Mouse (Mus musculus) MEL (cell line): Measurements from ENCODE around the gene Homer2. TPM values are rescaled to one million over a fixed set of nuclear protein-coding genes. Genes with fewer than 3 reads are reported as not detected.

Experiments
- DNase-seq: peaks from one replicate; pipeline ENCODE4 v3.0.0; 2011; ENCODE audit warnings: low read depth, low spot score
- H3K27ac ChIP-seq: 2 replicates; pipeline ENCODE4 v1.5.1; 2012; ENCODE audit warnings: low read depth, mild to moderate bottlenecking, control low read depth, low read length, moderate library complexity; ENCODE audit not compliant: control insufficient read depth
- H3K27me3 ChIP-seq, 2 experiments: fragments of 150-350 bp in 1 of 2; sonication (generic) in 1 of 2; 2 replicates each; pipeline ENCODE4 v1.6.1; 2012; ENCODE audit warnings: low read length in 2 of 2, mild to moderate bottlenecking in 2 of 2, improper control_type of control experiment in 1 of 2, moderate library complexity in 1 of 2; ENCODE audit not compliant: insufficient read depth in 2 of 2, control insufficient read depth in 1 of 2
- H3K36me3 ChIP-seq, 2 experiments: 2 replicates each; pipeline ENCODE4 v1.6.1; 2012 to 2014; ENCODE audit warnings: low read length in 2 of 2, improper control_type of control experiment in 1 of 2, inconsistent platforms in 1 of 2, mild to moderate bottlenecking in 1 of 2; ENCODE audit not compliant: insufficient read depth in 2 of 2, control insufficient read depth in 1 of 2
- H3K4me1 ChIP-seq, 2 experiments: fragments of 150-350 bp in 1 of 2; sonication (generic) in 1 of 2; 2 replicates each; pipeline ENCODE4 v1.6.1; 2012; ENCODE audit warnings: low read length in 2 of 2, improper control_type of control experiment in 1 of 2, mild to moderate bottlenecking in 1 of 2; ENCODE audit not compliant: insufficient read depth in 2 of 2, control insufficient read depth in 1 of 2
- H3K4me3 ChIP-seq, 2 experiments: fragments of 150-350 bp in 1 of 2; sonication (generic) in 1 of 2; 2 replicates each; pipeline ENCODE4 v1.5.1; 2012; ENCODE audit warnings: low read depth in 2 of 2, low read length in 2 of 2, mild to moderate bottlenecking in 2 of 2, moderate library complexity in 2 of 2, control low read depth in 1 of 2, improper control_type of control experiment in 1 of 2; ENCODE audit not compliant: control insufficient read depth in 1 of 2, insufficient read depth in 1 of 2
- H3K79me2 ChIP-seq: 2 replicates; pipeline ENCODE4 v1.6.1; 2012; ENCODE audit warnings: mild to moderate bottlenecking, low read length, moderate library complexity; ENCODE audit not compliant: control insufficient read depth, poor library complexity, insufficient read depth
- H3K9ac ChIP-seq: 2 replicates; pipeline ENCODE4 v1.6.1; 2012; ENCODE audit warnings: low read depth, mild to moderate bottlenecking, control low read depth, low read length, moderate library complexity; ENCODE audit not compliant: control insufficient read depth, poor library complexity, severe bottlenecking
- H3K9me3 ChIP-seq: fragments of 150-350 bp; sonication (generic); replicated peaks from 2 replicates; pipeline ENCODE4 v1.6.1; 2012; ENCODE audit warnings: mild to moderate bottlenecking, low read length, improper control_type of control experiment, moderate library complexity; ENCODE audit not compliant: insufficient read depth
- BHLHE40 ChIP-seq: IDR thresholded peaks from 2 replicates; pipeline ENCODE4 v1.6.1; 2012; ENCODE audit warnings: low read depth, mild to moderate bottlenecking, inconsistent platforms, low read length, improper control_type of control experiment, borderline replicate concordance
- CHD1 ChIP-seq: IDR thresholded peaks from 2 replicates; pipeline ENCODE4 v1.6.1; 2012; ENCODE audit warnings: low read depth, mild to moderate bottlenecking, inconsistent platforms, low read length, improper control_type of control experiment
- CHD2 ChIP-seq: IDR thresholded peaks from 2 replicates; pipeline ENCODE4 v1.6.1; 2011; ENCODE audit warnings: low read length, improper control_type of control experiment
- CTCF ChIP-seq, 3 experiments: IDR thresholded peaks in 2 of 3; conservative IDR thresholded peaks in 1 of 3; 2 replicates each; pipeline ENCODE4 v1.5.1; 2011 to 2012; ENCODE audit warnings: low read length in 3 of 3, low read depth in 2 of 3, mild to moderate bottlenecking in 2 of 3, improper control_type of control experiment in 1 of 3, inconsistent platforms in 1 of 3, mixed read lengths in 1 of 3, moderate library complexity in 1 of 3; ENCODE audit not compliant: control insufficient read depth in 1 of 3, insufficient read depth in 1 of 3, poor library complexity in 1 of 3, severe bottlenecking in 1 of 3
- E2F4 ChIP-seq: IDR thresholded peaks from 2 replicates; pipeline ENCODE4 v1.6.1; 2011; ENCODE audit warnings: low read depth, low read length, improper control_type of control experiment, borderline replicate concordance
- ELF1 ChIP-seq: IDR thresholded peaks from 2 replicates; pipeline ENCODE4 v1.6.1; 2014; ENCODE audit warnings: low read depth, mild to moderate bottlenecking, inconsistent platforms, low read length, improper control_type of control experiment, moderate library complexity
- EP300 ChIP-seq, 2 experiments: IDR thresholded peaks; 2 replicates each; pipeline ENCODE4 v1.6.1; 2011; ENCODE audit warnings: improper control_type of control experiment in 2 of 2, low read length in 2 of 2, low read depth in 1 of 2, mild to moderate bottlenecking in 1 of 2
- ETS1 ChIP-seq: IDR thresholded peaks from 2 replicates; pipeline ENCODE4 v1.6.1; 2012; ENCODE audit warnings: low read depth, mild to moderate bottlenecking, inconsistent platforms, low read length, improper control_type of control experiment, moderate library complexity
- GATA1 ChIP-seq: IDR thresholded peaks from 2 replicates; pipeline ENCODE4 v1.6.1; 2011; ENCODE audit warnings: low read depth, low read length, improper control_type of control experiment
- HCFC1 ChIP-seq: IDR thresholded peaks from 2 replicates; pipeline ENCODE4 v1.6.1; 2012; ENCODE audit warnings: low read depth, mild to moderate bottlenecking, inconsistent platforms, low read length, improper control_type of control experiment, moderate library complexity
- JUND ChIP-seq: IDR thresholded peaks from 2 replicates; pipeline ENCODE4 v1.6.1; 2011; ENCODE audit warnings: low read depth, mild to moderate bottlenecking, improper control_type of control experiment, low read length
- KAT2A ChIP-seq: conservative IDR thresholded peaks from 2 replicates; pipeline ENCODE4 v1.6.1; 2012; ENCODE audit warnings: low read depth, low read length, improper control_type of control experiment, inconsistent platforms
- MAFK ChIP-seq: IDR thresholded peaks from 2 replicates; pipeline ENCODE4 v1.6.1; 2011; ENCODE audit warnings: low read depth, mild to moderate bottlenecking, low read length, improper control_type of control experiment, borderline replicate concordance
- MAX ChIP-seq: IDR thresholded peaks from 2 replicates; pipeline ENCODE4 v1.6.1; 2011; ENCODE audit warnings: low read length, improper control_type of control experiment
- MAZ ChIP-seq: IDR thresholded peaks from 2 replicates; pipeline ENCODE4 v1.6.1; 2012; ENCODE audit warnings: low read depth, mild to moderate bottlenecking, inconsistent platforms, low read length, improper control_type of control experiment
- MEF2A ChIP-seq: IDR thresholded peaks from 2 replicates; pipeline ENCODE4 v1.6.1; 2014; ENCODE audit warnings: low read depth, mild to moderate bottlenecking, inconsistent platforms, low read length, improper control_type of control experiment; ENCODE audit not compliant: poor library complexity, insufficient replicate concordance, severe bottlenecking; ENCODE audit errors: extremely low read depth
- MXI1 ChIP-seq: IDR thresholded peaks from 2 replicates; pipeline ENCODE4 v1.6.1; 2011; ENCODE audit warnings: mild to moderate bottlenecking, low read depth, low read length, improper control_type of control experiment
- MYC ChIP-seq: IDR thresholded peaks from 2 replicates; pipeline ENCODE4 v1.6.1; 2011; ENCODE audit warnings: low read depth, mild to moderate bottlenecking, low read length, improper control_type of control experiment, moderate library complexity
- NRF1 ChIP-seq: IDR thresholded peaks from 2 replicates; pipeline ENCODE4 v1.6.1; 2014; ENCODE audit warnings: low read depth, mild to moderate bottlenecking, inconsistent platforms, low read length, improper control_type of control experiment, moderate library complexity; ENCODE audit not compliant: poor library complexity, insufficient read depth, severe bottlenecking
- POLR2A ChIP-seq, 2 experiments: IDR thresholded peaks; 2 replicates each; pipeline ENCODE4 v1.6.1; 2011 to 2012; ENCODE audit warnings: low read length in 2 of 2, mild to moderate bottlenecking in 2 of 2, control low read depth in 1 of 2, improper control_type of control experiment in 1 of 2, low read depth in 1 of 2, moderate library complexity in 1 of 2; ENCODE audit not compliant: control insufficient read depth in 1 of 2, insufficient read depth in 1 of 2, poor library complexity in 1 of 2
- POLR2AphosphoS5 ChIP-seq: IDR thresholded peaks from 2 replicates; pipeline ENCODE4 v1.6.1; 2012; ENCODE audit warnings: low read depth, borderline replicate concordance, mild to moderate bottlenecking, inconsistent platforms, low read length, moderate library complexity, mixed read lengths
- RAD21 ChIP-seq: IDR thresholded peaks from 2 replicates; pipeline ENCODE4 v1.6.1; 2011; ENCODE audit warnings: mild to moderate bottlenecking, low read depth, low read length, improper control_type of control experiment
- RCOR1 ChIP-seq: IDR thresholded peaks from 2 replicates; pipeline ENCODE4 v1.6.1; 2012; ENCODE audit warnings: low read depth, mild to moderate bottlenecking, inconsistent platforms, low read length, improper control_type of control experiment
- TAL1 ChIP-seq: IDR thresholded peaks from 2 replicates; pipeline ENCODE4 v1.6.1; 2012; ENCODE audit warnings: mild to moderate bottlenecking, inconsistent platforms, low read length, moderate library complexity, mixed read lengths
- TBP ChIP-seq: IDR thresholded peaks from 2 replicates; pipeline ENCODE4 v1.8.0; 2011; ENCODE audit warnings: low read depth, low read length, improper control_type of control experiment
- TCF12 ChIP-seq: IDR thresholded peaks from 2 replicates; pipeline ENCODE4 v1.6.1; 2014; ENCODE audit warnings: low read depth, mild to moderate bottlenecking, inconsistent platforms, low read length, improper control_type of control experiment, moderate library complexity
- USF1 ChIP-seq: IDR thresholded peaks from 2 replicates; pipeline ENCODE4 v1.6.1; 2014; ENCODE audit warnings: low read depth, mild to moderate bottlenecking, inconsistent platforms, low read length, improper control_type of control experiment, moderate library complexity
- USF2 ChIP-seq, 2 experiments: IDR thresholded peaks; 2 replicates each; pipeline ENCODE4 v1.6.1; 2011 to 2012; ENCODE audit warnings: improper control_type of control experiment in 2 of 2, low read length in 2 of 2, borderline replicate concordance in 1 of 2, inconsistent platforms in 1 of 2, low read depth in 1 of 2, mild to moderate bottlenecking in 1 of 2; ENCODE audit not compliant: insufficient read depth in 1 of 2
- ZC3H11A ChIP-seq: IDR thresholded peaks from 2 replicates; pipeline ENCODE4 v1.6.1; 2012; ENCODE audit warnings: low read depth, mild to moderate bottlenecking, inconsistent platforms, low read length, improper control_type of control experiment
- ZKSCAN1 ChIP-seq: IDR thresholded peaks from 2 replicates; pipeline ENCODE4 v1.6.1; 2012; ENCODE audit warnings: low read depth, mild to moderate bottlenecking, inconsistent platforms, low read length, improper control_type of control experiment, moderate library complexity
- ZNF384 ChIP-seq: IDR thresholded peaks from 2 replicates; pipeline ENCODE4 v1.6.1; 2012; ENCODE audit warnings: low read depth, mild to moderate bottlenecking, inconsistent platforms, low read length, improper control_type of control experiment
- polyA plus RNA-seq, 2 experiments: library from polyadenylated mRNA; stranded (reverse) in 1 of 2; unstranded in 1 of 2; fragments of >175 nt in 1 of 2; fragments of >200 nt in 1 of 2; gene quantifications; 2 replicates each; pipeline versions ENCODE4 v1.2.1 to v1.2.4; 2012; ENCODE audit warnings: low replicate concordance in 2 of 2, low read depth in 1 of 2; ENCODE audit not compliant: insufficient read length in 2 of 2, insufficient read depth in 1 of 2, missing spikeins in 1 of 2
- total RNA-seq: library from RNA; depleted of rRNA; stranded (reverse); fragments of 300-350 nt; gene quantifications from 2 replicates; pipeline ENCODE4 v1.2.3, GENCODE M21; 2012

Gene Homer2
- total and polyA plus RNA-seq, 3 experiments: 18.4 to 39.0 TPM; not detected in 1

- Histone ChIP-seq H3K9ac (no peak overlapping the region), H3K9me3 (no peaks in the 10 kb centered on the region), H3K4me3 (peak overlapping the region; percentile 16 to 60), H3K27me3 (no peaks in the 10 kb centered on the region)
- TF ChIP-seq GATA1: peak; percentile 68; the same call in 1 of the 2 replicates
- TF ChIP-seq USF1: no peak
- TF ChIP-seq KAT2A: no peak
- TF ChIP-seq ETS1: peak; percentile 31; the same call in 1 of the 2 replicates
- no peak for TF ChIP-seq USF2 (IDR thresholded peaks at IDR 0.05; ENCODE audit: borderline replicate concordance in 1 of 2, insufficient read depth in 1 of 2, low read depth in 1 of 2, low read length in 2 of 2)
- peak; percentile 93 for TF ChIP-seq ZNF384
- no peak for TF ChIP-seq TBP
- no peak; the same call in 1 of the 2 replicates for TF ChIP-seq BHLHE40
- TF ChIP-seq HCFC1: no peak
- TF ChIP-seq MAFK: no peak
- 0 out of 2 replicates have a peak, but pooled peaks have one; percentile 30 for TF ChIP-seq RCOR1
- TF ChIP-seq MYC: peak; percentile 19; the same call in 1 of the 2 replicates
- TF ChIP-seq MAZ: no peak
- no peak for TF ChIP-seq ZC3H11A
- TF ChIP-seq ZKSCAN1: no peak; the same call in 1 of the 2 replicates
- TF ChIP-seq JUND: no peak
- no peak for TF ChIP-seq E2F4
- TF ChIP-seq MXI1: no peak
- no peak for TF ChIP-seq NRF1
- TF ChIP-seq MAX: no peak
- no peak for TF ChIP-seq POLR2A (IDR thresholded peaks at IDR 0.05; ENCODE audit: control insufficient read depth in 1 of 2, insufficient read depth in 1 of 2, low read depth in 1 of 2, low read length in 2 of 2, poor library complexity in 1 of 2)
- no peak for TF ChIP-seq CHD2
- TF ChIP-seq TCF12: peak; percentile 52; the same call in 1 of the 2 replicates
- no peak for TF ChIP-seq RAD21
- TF ChIP-seq POLR2AphosphoS5: no peak
- no peak for TF ChIP-seq TAL1
- TF ChIP-seq MEF2A: no peak
- TF ChIP-seq ELF1: no peak
- TF ChIP-seq CHD1: no peak
- no peak for TF ChIP-seq CTCF (IDR thresholded peaks at IDR 0.05 in 2 of 3, conservative IDR thresholded peaks at IDR 0.05 in 1 of 3; ENCODE audit: control insufficient read depth in 1 of 3, insufficient read depth in 1 of 3, low read depth in 2 of 3, low read length in 3 of 3, poor library complexity in 1 of 3, severe bottlenecking in 1 of 3)
- TF ChIP-seq EP300 (IDR thresholded peaks at IDR 0.05; ENCODE audit: low read depth in 1 of 2, low read length in 2 of 2): peak; percentile 21 to 61; a peak in 3 of 4 replicates
- TF ChIP-seq, all 39 proteins: peak for 7
- H3K36me3 ChIP-seq: peaks cover 0 to 8% of the 10 kb centered on the region in 2 experiments; a peak in 2 of 4 replicates
- peak overlapping the region; percentile 72; the same call in 1 of the 2 replicates for H3K27ac ChIP-seq
- peak; percentile 38 for DNase-seq
- no peaks in the 10 kb centered on the region for H3K79me2 ChIP-seq
- H3K4me1 ChIP-seq: 0 out of 4 replicates have a peak, but pooled peaks cover 0 to 5% of the 10 kb centered on the region in 2 experiments
These were observed 32.7 kb upstream of the Homer2 start for GRCm38 (mm10) chr7:81740010-81740409.
